Mouse (Mus musculus) bone marrow macrophage, adult 2 months (primary cell): ENCODE measurements around the gene Hist1h1c. TPM values are rescaled to one million over a fixed set of nuclear protein-coding genes. Genes with fewer than 3 reads are reported as not detected.

Experiments used
- H3K27ac ChIP-seq: 2 replicates; pipeline ENCODE4 v1.5.1; 2012; ENCODE audit warnings: low read depth, low read length; ENCODE audit not compliant: insufficient read depth
- H3K4me1 ChIP-seq: 2 replicates; pipeline ENCODE4 v1.6.1; 2012; ENCODE audit warnings: low read length; ENCODE audit not compliant: control insufficient read depth, insufficient read depth
- H3K4me3 ChIP-seq: 2 replicates; pipeline ENCODE4 v1.5.1; 2012; ENCODE audit warnings: mild to moderate bottlenecking, low read length, moderate library complexity; ENCODE audit not compliant: insufficient read depth
- CTCF ChIP-seq: IDR thresholded peaks from 2 replicates; pipeline ENCODE4 v1.5.1; 2012; ENCODE audit warnings: low read depth, mild to moderate bottlenecking, low read length, moderate library complexity
- POLR2A ChIP-seq: IDR thresholded peaks from 2 replicates; pipeline ENCODE4 v1.6.1; 2012; ENCODE audit warnings: mild to moderate bottlenecking, low read depth, low read length, borderline replicate concordance
- polyA plus RNA-seq: library from polyadenylated mRNA; stranded (reverse); fragments of >200 nt; gene quantifications from 2 replicates; pipeline ENCODE4 v1.2.4, GENCODE M21; 2012; ENCODE audit not compliant: missing spikeins, insufficient read depth, insufficient read length

The Hist1h1c gene
- polyA plus RNA-seq, 1 experiment: 75.5 TPM

DNA sequence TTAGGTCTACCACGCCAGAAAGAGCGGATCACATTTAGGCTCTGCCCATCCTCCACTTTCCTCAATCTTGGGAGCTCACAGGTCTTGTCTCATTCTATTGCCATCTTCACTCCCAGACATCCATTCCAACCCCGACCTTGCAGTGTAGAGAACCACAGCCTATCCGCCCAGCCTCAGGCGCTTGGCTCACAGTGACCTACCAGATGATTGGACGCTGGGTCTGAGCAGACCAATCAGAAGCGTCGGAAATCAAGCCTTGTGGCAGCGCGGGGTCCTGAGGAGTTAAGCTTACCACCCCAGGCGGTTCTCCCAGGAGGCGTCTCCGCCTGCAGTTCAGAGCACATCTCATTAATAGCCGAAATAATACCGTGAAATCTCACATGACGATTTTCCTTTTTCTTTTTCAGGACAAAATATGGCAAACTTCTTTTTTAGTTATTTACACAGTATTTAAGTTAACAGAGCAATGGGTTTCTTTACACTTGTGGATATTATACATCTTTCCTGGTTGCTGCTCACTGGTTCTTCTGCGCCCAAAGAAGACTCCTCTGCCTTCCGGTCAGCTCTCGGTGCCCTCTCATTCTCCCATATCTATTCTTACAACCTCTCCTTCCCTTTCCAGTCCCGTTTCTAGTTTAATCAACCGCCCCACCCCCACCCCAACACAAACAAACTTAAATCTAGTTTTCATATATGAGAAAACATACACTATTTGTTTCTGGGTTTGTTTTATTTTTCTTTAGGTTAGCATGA is 34.1 kb downstream of the Hist1h1c start:
- Histone ChIP-seq H3K4me3 (no peak overlapping the region), H3K4me1 (peaks cover 9% of the 10 kb centered on the region), H3K27ac (no peak overlapping the region)
- no peak for TF ChIP-seq CTCF
- TF ChIP-seq POLR2A: no peak

- Histone ChIP-seq H3K27ac (no peak overlapping the region), H3K4me1 (peaks cover 2% of the 10 kb centered on the region; the same call in 1 of the 2 replicates), H3K4me3 (no peak overlapping the region)
- TF ChIP-seq POLR2A (no peak), CTCF (no peak)
Observed at GRCm38 (mm10) chr13:23778339-23778738, 39.7 kb downstream of the Hist1h1c start.

- Histone ChIP-seq H3K4me3 (no peak overlapping the region), H3K4me1 (peaks cover 2% of the 10 kb centered on the region; the same call in 1 of the 2 replicates), H3K27ac (no peak overlapping the region)
- TF ChIP-seq CTCF (no peak), POLR2A (no peak)
Observed at GRCm38 (mm10) chr13:23779025-23779424, 40.4 kb downstream of the Hist1h1c start.

Other genes starting within 250 kb of the Hist1h1c start
- not detected in 2 replicates for gene Btn2a2, start 250.0 kb upstream of the Hist1h1c start, polyA plus RNA-seq
- 2.5 and 3.1 TPM in 2 replicates for gene Hist1h4h, start 207.8 kb upstream of the Hist1h1c start, polyA plus RNA-seq
- gene Hist1h2af, start 204.9 kb upstream of the Hist1h1c start, polyA plus RNA-seq: 42.5 and 76.9 TPM in 2 replicates
- not detected in 2 replicates for gene Hist1h3g, start 203.4 kb upstream of the Hist1h1c start, polyA plus RNA-seq
- gene Hist1h2bh, start 195.4 kb upstream of the Hist1h1c start, polyA plus RNA-seq: 0.71 and 0.97 TPM in 2 replicates
- 0.80 TPM in 1 of 2 replicates, not detected in the other for gene Hist1h3f, start 194.8 kb upstream of the Hist1h1c start, polyA plus RNA-seq
- gene Hist1h4f, start 187.2 kb upstream of the Hist1h1c start, polyA plus RNA-seq: 4.7 TPM in 1 of 2 replicates, not detected in the other
- 0.11 and 0.39 TPM in 2 replicates for gene Hist1h1d, start 185.5 kb upstream of the Hist1h1c start, polyA plus RNA-seq
- 1.5 and 3.6 TPM in 2 replicates for gene Hist1h3e, start 176.4 kb upstream of the Hist1h1c start, polyA plus RNA-seq
- gene Hist1h2ae, start 167.6 kb upstream of the Hist1h1c start, polyA plus RNA-seq: 1.7 TPM in 1 of 2 replicates, not detected in the other
- gene Hist1h2bg, start 167.4 kb upstream of the Hist1h1c start, polyA plus RNA-seq: 9.8 and 11.9 TPM in 2 replicates
- gene Hist1h2bf, start 164.6 kb upstream of the Hist1h1c start, polyA plus RNA-seq: 3.8 and 7.9 TPM in 2 replicates
- gene Hist1h2ad, start 164.4 kb upstream of the Hist1h1c start, polyA plus RNA-seq: not detected in 2 replicates
- gene Hist1h3d, start 163.0 kb upstream of the Hist1h1c start, polyA plus RNA-seq: 2.3 and 3.2 TPM in 2 replicates
- 1.6 and 2.5 TPM in 2 replicates for gene Hist1h4d, start 157.2 kb upstream of the Hist1h1c start, polyA plus RNA-seq
- 0.86 and 2.1 TPM in 2 replicates for gene Hist1h2be, start 117.7 kb upstream of the Hist1h1c start, polyA plus RNA-seq
- 2.6 TPM in 2 replicates for gene Hist1h1e, start 116.2 kb upstream of the Hist1h1c start, polyA plus RNA-seq
- 0.35 and 0.40 TPM in 2 replicates for gene Hist1h2ac, start 54.9 kb upstream of the Hist1h1c start, polyA plus RNA-seq
- 55.8 and 61.9 TPM in 2 replicates for gene Hist1h2bc, start 54.6 kb upstream of the Hist1h1c start, polyA plus RNA-seq
- gene Hist1h1t, start 43.0 kb upstream of the Hist1h1c start, polyA plus RNA-seq: 0.62 TPM in 1 of 2 replicates, not detected in the other
- gene Hist1h4c, start 40.4 kb upstream of the Hist1h1c start, polyA plus RNA-seq: not detected in 2 replicates
- 95.3 and 104 TPM in 2 replicates for gene Hfe, start 28.0 kb upstream of the Hist1h1c start, polyA plus RNA-seq
- gene Hist1h3c, start 6.8 kb downstream of the Hist1h1c start, polyA plus RNA-seq: 1.2 TPM in 1 of 2 replicates, not detected in the other
- gene Hist1h2bb, start 7.9 kb downstream of the Hist1h1c start, polyA plus RNA-seq: 1.3 TPM in 1 of 2 replicates, not detected in the other
- gene Hist1h2ab, start 12.3 kb downstream of the Hist1h1c start, polyA plus RNA-seq: 4.3 and 8.4 TPM in 2 replicates
- 2.1 and 4.8 TPM in 2 replicates for gene Hist1h3b, start 13.5 kb downstream of the Hist1h1c start, polyA plus RNA-seq
- gene Hist1h4b, start 18.2 kb downstream of the Hist1h1c start, polyA plus RNA-seq: 4.5 and 5.1 TPM in 2 replicates
- gene Hist1h4a, start 22.4 kb downstream of the Hist1h1c start, polyA plus RNA-seq: not detected in 2 replicates
- not detected in 2 replicates for gene Hist1h3a, start 23.6 kb downstream of the Hist1h1c start, polyA plus RNA-seq
- not detected in 2 replicates for gene Hist1h1a, start 24.9 kb downstream of the Hist1h1c start, polyA plus RNA-seq
- not detected in 2 replicates for gene Trim38, start 31.1 kb downstream of the Hist1h1c start, polyA plus RNA-seq
- gene Slc17a2, start 68.2 kb downstream of the Hist1h1c start, polyA plus RNA-seq: not detected in 2 replicates
- gene Slc17a3, start 100.6 kb downstream of the Hist1h1c start, polyA plus RNA-seq: not detected in 2 replicates
- gene Slc17a1, start 128.9 kb downstream of the Hist1h1c start, polyA plus RNA-seq: not detected in 2 replicates
- not detected in 2 replicates for gene Slc17a4, start 176.2 kb downstream of the Hist1h1c start, polyA plus RNA-seq
- gene Hist1h2ba, start 195.3 kb downstream of the Hist1h1c start, polyA plus RNA-seq: not detected in 2 replicates
- not detected in 2 replicates for gene Hist1h2aa, start 195.7 kb downstream of the Hist1h1c start, polyA plus RNA-seq